Mouse (Mus musculus) urinary bladder, postnatal 10 days (tissue): ENCODE results near the gene Arhgap23.

Experiments
- DNase-seq: peaks from one replicate; pipeline ENCODE4 v3.0.0; 2022; ENCODE audit warnings: low spot score

Gene Arhgap23

DNA sequence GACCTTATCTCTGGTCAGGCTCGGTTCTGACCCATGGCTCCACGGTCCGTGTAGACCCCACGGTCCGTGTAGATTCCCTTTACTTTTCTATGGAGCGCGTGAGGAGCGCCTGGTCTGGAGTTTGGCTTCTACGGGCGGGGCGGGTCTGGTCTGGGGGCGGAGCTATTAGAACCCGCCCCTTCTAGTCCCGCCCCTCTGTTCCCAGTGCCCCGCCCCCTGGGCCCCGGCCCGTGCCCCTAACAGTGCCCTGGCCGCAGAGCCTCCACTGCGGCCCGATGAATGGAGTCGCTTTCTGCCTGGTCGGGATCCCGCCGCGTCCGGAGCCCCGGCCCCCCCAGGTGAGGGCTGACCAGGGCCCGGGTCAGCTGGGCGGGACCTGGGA, at the start of gene Arhgap23:
TSS of gene Arhgap23 (plus strand) at position 204 of the 382 bp plus-strand sequence.
- no peak for DNase-seq

DNA sequence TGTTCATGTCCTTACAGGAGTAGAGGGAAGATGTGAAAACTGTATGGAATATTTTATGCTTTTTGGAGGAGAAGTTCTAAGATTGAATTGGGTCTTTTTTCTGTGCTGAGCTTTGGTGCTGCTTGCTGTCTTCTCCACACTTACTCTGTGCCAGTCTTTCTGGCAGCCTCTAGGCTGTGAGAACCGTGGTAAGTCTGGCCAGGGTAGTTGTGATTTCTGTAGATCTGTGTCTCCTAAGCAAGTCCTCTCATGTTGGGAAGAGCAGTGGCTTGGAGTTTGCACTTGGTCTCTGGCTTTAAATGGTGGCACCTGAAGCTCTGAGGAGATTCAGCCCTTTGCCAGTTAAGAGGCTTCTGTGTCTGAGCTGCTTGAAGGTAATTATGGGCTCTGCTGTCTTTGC, 49.8 kb upstream of the Arhgap23 start:
- no peak for DNase-seq

DNA sequence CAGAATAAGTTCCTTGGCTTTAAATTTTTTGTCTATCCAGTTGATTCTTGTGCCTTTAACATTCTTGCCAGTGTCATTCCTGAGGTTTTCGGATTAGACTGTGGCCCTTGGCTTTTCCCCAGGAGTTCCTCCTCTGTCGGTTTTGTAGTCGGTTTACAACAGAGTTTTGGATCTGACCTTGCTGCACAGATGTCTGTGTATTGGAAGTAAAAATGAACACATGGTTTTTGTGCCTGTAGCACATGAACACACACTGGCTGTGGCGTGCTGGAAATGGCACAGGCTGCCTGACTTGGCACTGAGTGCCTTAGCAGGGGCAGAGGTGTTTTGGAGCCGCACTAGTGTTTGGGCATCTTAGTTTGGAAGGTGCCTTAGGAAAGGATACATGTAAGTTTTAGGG, 46.8 kb upstream of the Arhgap23 start:
- DNase-seq: no peak

DNA sequence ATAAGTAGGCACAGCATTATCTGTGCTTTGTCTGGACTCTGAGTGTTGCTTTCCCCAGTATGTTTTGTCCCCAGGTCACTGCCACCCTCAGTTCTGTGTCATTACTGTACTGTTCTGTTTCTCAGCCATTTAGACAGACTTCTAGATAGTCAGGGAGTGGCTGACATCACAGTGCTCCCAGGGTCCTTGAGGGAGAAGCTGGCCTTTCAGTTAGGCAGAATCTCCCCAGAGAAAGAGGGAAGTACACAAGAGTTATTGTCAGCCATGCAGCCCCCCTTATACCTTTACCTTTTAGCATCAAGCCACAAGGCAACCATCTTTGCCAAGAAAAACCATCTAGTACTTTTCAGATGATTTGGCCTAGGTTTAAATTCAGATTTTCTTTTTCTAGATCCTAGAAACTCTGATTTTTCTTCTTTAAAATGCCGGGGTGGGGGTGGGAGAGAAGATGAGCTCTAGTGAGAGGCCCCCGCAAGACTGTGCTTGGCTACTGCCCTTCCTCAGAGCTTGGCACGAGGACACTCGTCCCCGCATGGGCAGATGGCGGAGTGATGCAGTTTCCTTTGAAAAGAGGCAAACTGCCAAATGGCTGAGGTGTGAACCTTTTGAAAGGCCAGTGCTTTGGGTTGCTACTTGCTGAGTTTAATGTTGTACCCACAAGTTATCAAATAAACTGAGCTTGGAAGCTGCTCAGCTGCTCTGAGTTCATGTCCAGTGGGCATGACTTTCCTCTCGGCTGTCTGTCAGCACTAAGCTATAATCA, 44.8 kb upstream of the Arhgap23 start:
- DNase-seq: no peak

DNA sequence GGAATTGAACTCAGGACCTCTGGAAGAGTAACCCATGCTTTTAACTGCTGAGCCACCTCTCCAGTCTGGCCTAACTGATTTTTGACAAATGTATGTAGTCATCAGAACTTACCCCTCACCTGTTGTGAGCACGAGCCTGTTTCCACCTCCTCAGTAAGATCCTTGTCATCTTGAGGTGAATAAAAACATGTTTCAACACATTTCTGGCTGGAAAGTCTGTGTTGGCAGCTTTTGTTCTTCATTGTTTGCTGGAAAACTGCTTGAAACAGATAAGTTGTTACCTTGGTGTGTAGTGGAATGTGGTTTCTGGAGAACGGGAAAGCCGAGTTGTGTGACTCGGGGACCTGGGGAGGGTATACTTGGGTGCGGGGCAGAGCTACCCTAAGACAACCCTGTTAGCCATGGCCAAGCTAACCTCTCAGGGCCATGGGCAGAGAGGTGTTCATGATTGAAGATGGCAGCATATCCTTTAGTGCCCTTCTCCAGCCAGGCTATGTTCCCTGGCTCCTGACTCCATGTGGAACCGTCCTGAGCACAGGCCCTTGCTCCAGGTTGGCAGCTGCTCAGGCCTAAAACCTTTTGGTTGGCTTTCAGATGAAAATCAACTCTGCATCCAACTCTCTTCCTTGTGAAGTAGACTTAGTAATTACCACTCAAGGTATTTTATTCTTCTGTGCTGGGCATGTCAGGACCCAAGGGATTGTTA, 43.0 kb upstream of the Arhgap23 start:
- DNase-seq: no peak

DNA sequence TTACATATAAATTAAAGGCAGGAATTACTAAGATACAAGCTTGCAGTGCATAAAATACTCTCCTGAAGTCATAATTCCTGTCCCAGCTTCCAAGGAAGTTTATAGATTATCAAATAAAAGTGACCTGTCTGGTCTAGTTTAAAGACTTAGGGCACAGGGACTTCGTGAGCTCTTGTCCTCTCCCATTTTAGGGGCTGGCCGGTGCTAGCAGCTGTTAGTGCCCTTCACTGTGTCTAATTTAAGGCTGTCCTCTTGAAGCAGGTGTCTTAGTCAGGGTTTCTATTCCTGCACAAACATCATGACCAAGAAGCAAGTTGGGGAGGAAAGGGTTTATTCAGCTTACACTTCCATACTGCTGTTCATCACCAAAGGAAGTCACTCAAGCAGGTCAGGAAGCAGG, 41.9 kb upstream of the Arhgap23 start:
- no peak for DNase-seq

DNA sequence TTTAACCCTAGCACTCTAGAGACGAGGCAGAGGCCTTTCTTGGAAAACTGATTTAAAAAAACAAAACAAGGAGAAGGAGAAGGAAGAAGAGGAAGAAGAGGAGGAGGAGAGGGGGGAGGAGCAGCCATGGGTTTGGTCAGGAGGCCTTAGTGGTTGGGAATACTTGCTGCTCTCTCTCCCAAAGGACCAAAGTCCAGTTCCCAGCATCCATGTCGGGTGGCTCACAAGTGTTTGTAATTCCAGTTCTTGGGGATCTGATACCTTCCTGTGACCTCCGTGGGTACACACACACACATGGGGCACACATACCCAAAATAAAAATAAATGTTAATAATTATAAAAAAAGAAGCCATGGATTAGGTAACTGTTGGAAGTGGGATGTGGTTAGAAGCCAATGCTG, 35.3 kb upstream of the Arhgap23 start:
- no peak for DNase-seq

DNA sequence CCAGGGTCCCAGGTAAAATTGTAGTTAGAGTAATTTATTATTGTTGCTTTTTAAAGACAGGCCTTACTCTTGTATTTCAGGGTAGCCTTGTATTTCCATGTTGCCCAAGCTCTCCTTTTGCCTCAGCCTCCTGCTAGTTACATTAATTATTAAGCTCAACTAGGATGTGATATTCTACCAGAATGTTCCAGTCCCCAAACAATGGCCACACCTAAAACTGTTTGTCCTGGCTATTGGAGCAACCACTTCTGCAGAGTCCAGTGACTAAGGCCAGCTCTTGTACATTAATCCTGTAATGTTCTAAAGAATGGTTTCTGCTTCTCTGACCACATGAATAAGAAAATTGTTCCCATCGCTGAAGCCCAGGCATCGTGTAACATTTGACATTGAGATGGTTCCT, 32.3 kb upstream of the Arhgap23 start:
- DNase-seq: no peak

DNA sequence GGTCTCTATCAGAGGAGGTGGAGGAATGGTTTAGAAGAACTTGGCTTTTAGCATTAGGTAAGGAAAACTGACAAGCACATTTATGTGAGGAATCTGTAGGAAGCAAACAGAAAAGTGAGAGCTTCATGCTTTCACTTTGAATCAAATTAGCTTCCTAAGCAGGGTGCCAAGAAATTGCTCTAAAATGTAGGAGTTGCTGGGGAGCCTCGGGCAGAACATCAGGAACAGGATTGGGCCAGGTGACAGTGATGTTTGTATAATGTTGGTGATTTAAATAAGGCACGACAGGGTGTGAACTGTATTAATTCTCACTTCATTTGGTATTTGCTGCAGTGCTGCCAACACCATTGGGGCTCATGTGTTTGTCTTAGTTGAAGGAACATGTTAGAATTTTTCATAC, 31.6 kb upstream of the Arhgap23 start:
- no peak for DNase-seq

DNA sequence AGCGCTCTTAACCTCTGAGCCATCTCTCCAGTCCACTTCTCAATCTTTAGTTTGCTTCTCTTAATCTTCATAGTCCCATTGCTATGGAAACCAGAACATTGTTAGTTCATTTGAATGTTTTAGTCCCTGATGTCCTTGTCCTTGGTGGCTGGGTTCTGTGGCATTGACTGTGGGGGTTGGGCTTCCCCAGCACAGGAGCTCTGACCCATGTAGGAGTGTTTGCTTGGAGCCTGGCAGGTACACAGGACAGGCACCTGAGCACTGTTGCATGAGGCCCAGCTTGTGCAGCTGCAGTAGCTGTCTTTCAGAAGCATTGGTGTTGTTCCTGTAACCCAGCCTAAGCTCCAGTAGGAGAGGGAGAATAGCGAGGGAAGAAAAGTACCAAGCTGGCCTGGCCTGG, 27.5 kb upstream of the Arhgap23 start:
- DNase-seq: no peak

DNA sequence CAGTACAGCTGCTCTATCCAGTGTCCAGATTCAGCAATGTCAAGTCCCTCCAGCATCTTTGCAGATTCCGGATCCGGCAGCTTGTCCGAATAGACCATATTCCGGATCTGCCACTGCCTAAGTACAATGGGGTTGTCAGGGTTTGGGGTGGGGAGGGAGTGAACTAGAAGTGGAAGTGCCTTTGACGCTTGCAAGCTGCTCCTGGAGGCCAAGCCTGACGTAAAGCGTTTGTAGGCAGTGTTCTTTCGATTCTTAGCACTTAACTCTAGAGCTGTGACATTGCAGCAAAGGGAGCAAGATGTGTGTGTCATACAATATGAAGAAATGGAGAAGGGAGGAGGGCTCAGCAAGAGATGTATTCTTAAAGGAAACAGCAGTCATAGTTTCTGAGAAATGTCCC, 26.2 kb upstream of the Arhgap23 start:
- DNase-seq: no peak

DNA sequence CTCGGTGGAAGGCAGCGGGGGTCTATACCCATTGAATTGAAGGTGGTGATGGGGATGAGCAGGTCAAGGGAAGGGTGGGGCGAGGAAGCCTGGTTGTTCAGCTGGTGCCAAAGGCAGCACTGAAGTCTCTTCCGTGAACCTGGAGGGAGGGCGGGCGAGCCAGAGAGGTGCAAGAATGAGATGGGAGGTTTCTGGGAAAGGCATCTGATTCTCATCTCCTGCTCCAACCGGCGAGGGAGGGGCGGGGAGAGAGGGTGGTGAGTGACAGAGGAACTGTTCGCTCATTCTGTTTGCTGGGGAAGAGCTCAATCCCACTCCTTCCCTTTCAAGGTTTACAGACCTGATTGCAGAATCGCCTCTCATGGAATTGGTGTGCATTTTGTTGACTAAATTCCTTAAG, 21.7 kb upstream of the Arhgap23 start:
- DNase-seq: no peak

DNA sequence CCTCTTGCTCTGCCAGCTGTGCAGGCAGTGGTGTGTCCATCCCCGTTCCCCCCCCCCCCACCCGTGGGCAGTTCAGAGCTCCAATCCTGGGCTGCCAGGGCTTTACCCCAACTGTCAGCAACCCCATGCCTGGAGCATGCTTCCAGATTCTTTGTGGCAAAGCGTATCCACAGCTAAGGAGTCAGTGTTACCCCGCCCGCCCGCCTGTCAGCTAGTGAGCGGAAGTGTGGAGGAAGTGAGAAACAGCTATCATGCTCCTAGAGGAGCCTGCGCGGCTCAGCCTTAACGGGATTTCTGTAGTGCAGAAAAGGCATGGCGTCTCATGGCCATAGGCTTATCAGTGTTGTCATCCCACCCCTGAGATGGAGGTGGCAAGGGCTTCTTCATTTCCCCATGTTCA, 21.2 kb upstream of the Arhgap23 start:
- no peak for DNase-seq

DNA sequence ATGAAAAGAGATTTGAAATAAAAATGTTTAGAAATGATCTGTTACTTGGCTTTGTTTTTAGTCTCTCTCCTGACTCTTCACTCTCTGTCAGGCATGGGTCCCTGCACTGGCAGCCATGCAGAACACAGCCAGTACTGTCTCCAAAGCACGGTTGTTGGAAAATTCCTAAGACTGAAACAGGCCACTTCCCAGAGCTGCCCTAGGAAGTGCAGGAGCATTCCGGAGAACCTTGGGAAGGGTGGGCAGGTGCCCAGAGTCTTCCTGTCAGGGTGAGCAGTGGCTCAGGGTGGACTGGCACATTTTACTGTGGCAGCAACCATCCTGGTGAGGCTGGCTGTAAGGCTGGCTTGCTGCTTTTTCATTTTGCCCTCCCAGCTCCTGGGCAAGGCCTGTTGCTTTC, 16.8 kb upstream of the Arhgap23 start:
- no peak for DNase-seq

DNA sequence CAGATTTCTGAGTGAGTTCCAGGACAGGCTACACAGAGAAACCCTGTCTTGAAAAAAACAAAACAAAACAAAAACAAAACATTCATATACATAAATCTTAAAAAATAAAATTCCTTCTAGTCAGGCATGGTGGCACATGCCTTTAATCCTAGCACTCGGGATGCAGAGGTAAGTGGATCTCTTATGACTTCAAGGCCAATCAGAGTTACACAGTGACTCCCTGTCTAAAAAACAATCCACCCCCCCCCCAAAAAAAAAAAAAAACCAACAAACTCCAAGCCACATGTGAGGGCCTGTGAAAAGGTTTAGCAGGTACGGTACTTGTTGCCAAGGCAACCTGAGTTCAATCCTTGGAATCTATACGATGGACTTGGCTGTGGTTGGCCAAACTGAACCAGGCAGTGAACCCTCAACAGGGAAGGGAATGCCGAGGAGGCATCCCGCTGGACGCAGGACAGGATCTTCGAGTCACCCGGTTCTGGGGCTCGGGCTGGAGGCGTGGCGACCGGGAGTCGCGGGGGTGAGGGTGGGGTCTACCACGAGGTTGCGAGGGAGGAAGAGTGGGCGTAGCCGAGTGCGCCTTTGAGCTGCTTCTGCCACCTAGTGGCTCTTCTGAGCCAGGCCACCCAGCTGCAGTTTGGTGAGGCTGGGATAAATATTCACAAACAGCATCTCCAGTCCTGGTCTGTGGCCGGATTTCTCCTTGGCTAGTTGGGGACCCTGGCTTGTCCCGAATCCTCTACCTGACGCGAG, 15.2 kb upstream of the Arhgap23 start:
- no peak for DNase-seq

DNA sequence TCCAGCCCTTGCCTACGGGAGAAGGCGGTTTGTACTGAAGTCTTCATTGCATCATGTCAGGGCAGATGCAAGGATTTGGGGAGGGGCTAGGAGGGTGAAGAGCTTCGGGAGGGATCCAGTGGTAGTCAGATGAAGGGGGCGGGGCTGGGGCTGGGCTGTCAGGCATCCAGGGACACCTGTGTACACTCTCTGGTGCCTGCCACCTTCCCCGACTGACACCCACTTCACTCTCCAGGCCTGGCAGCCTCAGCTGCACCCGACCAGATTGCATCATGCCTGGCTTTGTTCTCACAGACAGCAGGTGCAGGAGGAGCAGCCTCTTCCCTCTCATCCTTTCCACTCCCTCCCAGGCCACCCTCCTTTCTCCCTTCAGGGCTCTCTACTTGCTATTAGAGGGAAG, 14.3 kb upstream of the Arhgap23 start:
- no peak for DNase-seq

DNA sequence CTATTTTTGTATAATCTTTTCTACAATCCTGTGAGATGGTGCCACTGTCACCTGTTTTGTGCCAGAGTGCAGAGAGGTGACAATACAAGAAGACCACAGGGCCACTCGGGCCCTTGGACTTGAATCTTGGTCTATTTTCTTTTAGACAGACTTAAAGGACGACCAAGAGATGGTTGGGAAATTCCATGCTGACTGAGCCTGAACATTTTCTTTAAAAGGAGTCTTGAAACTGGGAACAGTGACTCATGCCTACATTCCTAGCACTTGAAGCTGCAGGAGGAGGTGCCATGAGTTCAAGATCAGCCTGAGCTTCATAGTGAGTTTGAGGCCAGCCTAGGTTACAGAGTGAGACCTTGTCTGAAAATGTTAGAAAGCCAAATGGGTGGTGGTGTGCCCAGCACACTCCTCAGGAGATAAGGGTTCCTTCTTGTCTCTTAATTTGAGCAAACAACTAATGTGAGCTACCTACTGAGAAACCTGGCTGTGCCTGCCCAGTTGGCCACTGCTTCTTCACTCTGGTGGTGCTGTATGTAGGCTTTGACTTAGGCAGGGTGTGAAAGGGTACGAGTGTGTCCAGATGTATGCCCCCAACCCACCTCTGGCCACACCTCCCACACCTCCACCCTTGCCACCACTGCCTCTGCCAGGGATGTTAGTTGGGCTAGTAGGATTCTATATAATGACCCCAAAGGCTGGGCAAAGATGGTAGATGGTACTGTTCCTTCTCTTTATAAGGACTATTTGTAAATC, 13.5 kb upstream of the Arhgap23 start:
- DNase-seq: no peak

DNA sequence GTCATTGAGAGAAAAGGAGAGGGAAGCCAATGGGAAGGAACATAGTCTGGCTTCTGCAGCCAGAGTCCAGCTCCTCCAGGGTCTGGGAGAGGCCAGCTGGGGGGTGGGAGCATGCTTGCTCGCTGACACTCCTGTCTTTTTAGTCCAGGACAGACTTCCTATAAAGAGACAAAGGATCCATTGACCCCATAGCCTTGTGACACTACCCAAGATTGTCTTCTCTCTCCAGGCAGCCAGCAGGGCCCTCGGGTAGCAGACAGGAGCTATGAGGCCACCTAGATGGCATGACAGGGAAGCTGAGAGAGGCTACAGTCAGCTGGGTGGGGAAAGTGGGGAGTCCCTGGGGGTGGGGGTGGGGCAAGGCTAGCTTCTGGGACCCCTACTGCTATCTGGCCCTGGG, 12.6 kb upstream of the Arhgap23 start:
- DNase-seq: no peak

DNA sequence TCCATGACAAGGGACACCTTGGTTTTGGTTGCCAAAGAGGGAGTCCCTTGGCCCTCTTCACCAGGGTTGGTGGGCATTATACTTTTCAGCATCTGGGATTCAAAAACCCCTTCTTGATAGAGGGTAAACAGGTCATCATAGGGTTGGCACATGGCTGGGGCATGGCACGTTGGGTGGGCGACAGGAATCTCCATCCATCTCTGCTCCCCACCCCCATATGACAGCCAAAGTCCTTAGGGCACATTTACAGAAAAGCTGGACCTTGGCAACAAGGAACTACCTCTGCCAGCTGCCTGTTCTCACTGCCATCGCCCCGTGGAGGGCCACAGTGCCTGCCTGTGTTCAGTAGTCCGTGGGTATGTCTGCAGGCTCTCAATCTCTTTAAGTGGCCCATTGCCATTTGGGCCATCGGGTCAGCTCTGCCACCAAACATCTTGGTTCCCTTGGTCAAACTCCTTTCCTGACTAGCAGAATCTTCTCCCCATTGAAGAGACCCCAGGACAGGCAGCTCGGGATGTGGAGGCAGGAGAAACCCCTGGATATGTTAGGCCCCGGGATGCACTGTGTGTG, 11.6 kb upstream of the Arhgap23 start:
- no peak for DNase-seq

DNA sequence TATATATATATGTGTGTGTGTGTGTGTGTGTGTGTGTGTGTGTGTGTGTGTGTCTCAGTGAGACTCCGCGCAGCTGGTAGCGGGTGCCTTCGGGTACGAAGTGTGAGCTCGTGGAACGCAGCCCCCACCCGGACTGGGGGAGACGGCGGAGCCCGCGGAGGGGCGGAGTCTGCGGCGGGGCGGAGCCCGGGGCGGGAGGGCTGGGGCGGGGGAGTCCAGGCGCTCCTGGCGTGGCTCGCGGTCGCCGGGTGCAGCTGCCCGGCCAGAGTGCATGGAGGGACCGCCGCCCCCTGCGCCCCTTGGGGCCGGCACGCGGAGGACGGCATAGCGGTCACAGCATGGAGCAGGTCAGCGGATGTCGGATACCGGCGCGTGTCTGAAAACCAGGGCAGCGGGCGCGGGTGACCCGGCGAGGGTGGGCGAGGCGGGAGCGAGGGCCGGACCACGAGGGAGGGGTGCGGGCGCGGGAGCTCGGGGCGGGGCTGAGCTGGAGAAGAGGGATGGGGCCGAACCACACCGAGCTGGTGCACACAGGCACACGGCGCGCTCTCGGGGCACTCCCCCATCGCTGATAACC, 11.1 kb upstream of the Arhgap23 start:
- DNase-seq: no peak

DNA sequence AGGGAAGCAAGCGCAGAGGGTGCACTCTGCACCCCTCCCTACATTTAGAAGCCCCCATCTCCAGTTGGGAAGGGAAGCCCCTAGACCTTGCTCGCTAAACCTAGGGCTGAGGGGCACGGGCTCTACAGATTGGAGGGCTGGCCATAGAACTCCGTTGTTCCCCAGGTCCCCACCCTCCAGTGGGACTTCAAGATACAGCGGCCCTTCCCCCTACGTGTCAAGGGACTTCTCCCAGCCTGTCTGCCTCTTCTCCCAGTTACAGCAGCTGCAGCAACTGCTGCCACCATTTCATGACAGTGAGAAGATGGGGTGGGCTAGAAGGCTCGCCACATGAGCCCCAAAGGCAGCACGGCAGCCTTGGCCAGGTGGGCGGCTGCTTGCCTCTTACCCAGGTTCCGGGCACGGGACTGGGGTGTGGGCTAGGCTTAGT, 10.6 kb upstream of the Arhgap23 start:
- no peak for DNase-seq
